8 mouse cellular contexts compared by ENCODE assay signal in genomic region chr17:28133193-28133592, GRCm38 (mm10). TPM values are rescaled to one million over a fixed set of nuclear protein-coding genes. Genes with fewer than 3 reads are reported as not detected.
DNase-seq lines count a peak whose midpoint lies in the region; ATAC-seq and TF ChIP-seq lines count a peak whose summit lies in the region.

No protein-coding gene starts in this region.

- 7% methylated on average over 14 of the region's 14 CpGs for WGBS in forebrain, embryonic 11.5 days
- 5% methylated on average over 14 of the region's 14 CpGs for WGBS in midbrain, embryonic 15.5 days
- 10% methylated on average over 14 of the region's 14 CpGs for WGBS in stomach, postnatal 0 days

- H3K4me2 ChIP-seq in forebrain, embryonic 11.5 days (ENCODE audit: low read depth, low read length, severe bottlenecking) = no peak overlapping the region
- H3K4me2 ChIP-seq in midbrain, embryonic 15.5 days = 0 out of 2 replicates have a peak overlapping the region, but pooled peaks have one; percentile 10
- no peak overlapping the region for H3K4me2 ChIP-seq in stomach, postnatal 0 days (replicated peaks; ENCODE audit: low read depth)

- no peak overlapping the region for H3K4me3 ChIP-seq in forebrain, embryonic 11.5 days (ENCODE audit: low read depth, low read length)
- H3K4me3 ChIP-seq in midbrain, embryonic 15.5 days = no peak overlapping the region
- no peak overlapping the region for H3K4me3 ChIP-seq in stomach, postnatal 0 days (ENCODE audit: low read depth, low read length)

- ATAC-seq in forebrain, embryonic 11.5 days (replicated peaks; ENCODE audit: low FRiP score) = no peak
- ATAC-seq in midbrain, embryonic 15.5 days (replicated peaks) = no peak
- no peak for ATAC-seq in stomach, postnatal 0 days (ENCODE audit: low FRiP score, low TSS enrichment)

- TF ChIP-seq CTCF in stomach, postnatal 0 days (IDR thresholded peaks at IDR 0.05; ENCODE audit: low read depth) = peak; percentile 82

- H3K9me3 ChIP-seq in forebrain, embryonic 11.5 days (ENCODE audit: control insufficient read depth, low read length) = no peaks in the 10 kb centered on the region
- no peaks in the 10 kb centered on the region for H3K9me3 ChIP-seq in midbrain, embryonic 15.5 days
- no peaks in the 10 kb centered on the region for H3K9me3 ChIP-seq in stomach, postnatal 0 days (ENCODE audit: control insufficient read depth, low read length)

- DNase-seq in adrenal gland, adult (ENCODE audit: inconsistent age in 2 of 2, low spot score in 1 of 2) = peak; percentile 52 to 82
- DNase-seq in adrenal gland, adult 8-10 months = no peak
- DNase-seq in adrenal gland, adult 18-20 months (ENCODE audit: low spot score in 2 of 2) = peak; percentile 50 to 67
- peak; percentile 89 for DNase-seq in forebrain, embryonic 11.5 days (ENCODE audit: low spot score)
- peak; percentile 64 for DNase-seq in hindlimb bud, embryonic 11.5 days (ENCODE audit: extremely low spot score, low read depth, low spot score)
- peak; percentile 75 for DNase-seq in left cerebral cortex, postnatal 4 days
- DNase-seq in stomach, postnatal 0 days (ENCODE audit: low spot score) = peak; percentile 63

- H3K27me3 ChIP-seq in forebrain, embryonic 11.5 days (ENCODE audit: control insufficient read depth, insufficient read depth, low read length) = no peaks in the 10 kb centered on the region
- H3K27me3 ChIP-seq in midbrain, embryonic 15.5 days (replicated peaks) = 0 out of 2 replicates have a peak, but pooled peaks cover 4% of the 10 kb centered on the region
- H3K27me3 ChIP-seq in stomach, postnatal 0 days (ENCODE audit: control insufficient read depth, insufficient read depth, low read length) = no peaks in the 10 kb centered on the region

- no peak overlapping the region for H3K27ac ChIP-seq in forebrain, embryonic 11.5 days (ENCODE audit: low read depth, low read length)
- no peak overlapping the region for H3K27ac ChIP-seq in midbrain, embryonic 15.5 days
- no peak overlapping the region for H3K27ac ChIP-seq in stomach, postnatal 0 days (replicated peaks)

- no peak overlapping the region for H3K9ac ChIP-seq in forebrain, embryonic 11.5 days (ENCODE audit: low read length)
- H3K9ac ChIP-seq in midbrain, embryonic 15.5 days = no peak overlapping the region
- no peak overlapping the region for H3K9ac ChIP-seq in stomach, postnatal 0 days (ENCODE audit: low read length)

- TF ChIP-seq EP300 in stomach, postnatal 0 days (optimal IDR thresholded peaks at IDR 0.05) = no peak

- peaks cover 7% of the 10 kb centered on the region; the same call in 1 of the 2 replicates for H3K4me1 ChIP-seq in forebrain, embryonic 11.5 days (replicated peaks; ENCODE audit: control insufficient read depth, insufficient read depth, low read length)
- H3K4me1 ChIP-seq in midbrain, embryonic 15.5 days = peaks cover 6% of the 10 kb centered on the region
- H3K4me1 ChIP-seq in stomach, postnatal 0 days (replicated peaks; ENCODE audit: control insufficient read depth, insufficient read depth) = no peaks in the 10 kb centered on the region

- no peaks in the 10 kb centered on the region for H3K36me3 ChIP-seq in forebrain, embryonic 11.5 days (ENCODE audit: control insufficient read depth, insufficient read depth, low read length)
- H3K36me3 ChIP-seq in midbrain, embryonic 15.5 days (replicated peaks) = no peaks in the 10 kb centered on the region
- no peaks in the 10 kb centered on the region for H3K36me3 ChIP-seq in stomach, postnatal 0 days (ENCODE audit: control insufficient read depth, insufficient read depth, low read length)

- intact Hi-C loops in left cerebral cortex, postnatal 4 days (cut with DNase I) = loop anchor here (10.0 kb wide), 1 partner anchor 48 kb away; the partner anchor contains the start of gene Tcp11

RNA-seq across cellular contexts. Expression of gene Scube3, which starts 8.7 kb away (rescaled TPM):
- total RNA-seq in adrenal gland, adult 8-10 months (2022) = 10 to 100 TPM; 12.1 to 19.7 (median 15.9) TPM
- 1 to 10 TPM; 4.8 to 9.3 TPM for total RNA-seq in adrenal gland, adult 18-20 months (2021)
- polyA plus RNA-seq in forebrain, embryonic 11.5 days (2014; fragmentation: Nextera tagmentation; extraction: Ambion mirVana) = 10.5 and 12.4 TPM in 2 replicates
- 10 to 100 TPM; 15.0 to 15.9 TPM for total RNA-seq in left cerebral cortex, postnatal 4 days (2021)
- 6.0 and 6.4 TPM in 2 replicates for polyA plus RNA-seq in midbrain, embryonic 15.5 days (2015; fragmentation: Nextera tagmentation; extraction: Ambion mirVana)
- polyA plus RNA-seq in stomach, postnatal 0 days (2015; fragmentation: Nextera tagmentation; extraction: Ambion mirVana) = 0.48 and 0.64 TPM in 2 replicates

RNA-seq across cellular contexts. Expression of gene Zfp523, which starts 43.7 kb away (rescaled TPM):
- 10 to 100 TPM; 39.2 to 62.8 (median 49.0) TPM for total RNA-seq in adrenal gland, adult 8-10 months (2022)
- 10 to 100 TPM; 36.1 to 36.5 TPM for total RNA-seq in adrenal gland, adult 18-20 months (2021)
- polyA plus RNA-seq in forebrain, embryonic 11.5 days (2014; fragmentation: Nextera tagmentation; extraction: Ambion mirVana) = 37.8 and 40.2 TPM in 2 replicates
- total RNA-seq in left cerebral cortex, postnatal 4 days (2021) = 10 to 100 TPM; 85.8 to 90.7 TPM
- polyA plus RNA-seq in midbrain, embryonic 15.5 days (2015; fragmentation: Nextera tagmentation; extraction: Ambion mirVana) = 53.4 and 55.0 TPM in 2 replicates
- polyA plus RNA-seq in stomach, postnatal 0 days (2015; fragmentation: Nextera tagmentation; extraction: Ambion mirVana) = 17.2 and 18.1 TPM in 2 replicates

RNA-seq across cellular contexts. Expression of gene Tcp11, which starts 52.8 kb away (rescaled TPM):
- under 1 TPM in 1 of 4 experiments, not detected in 3; 0.46 TPM for total RNA-seq in adrenal gland, adult 8-10 months (2022)
- not detected for total RNA-seq in adrenal gland, adult 18-20 months (2021)
- polyA plus RNA-seq in forebrain, embryonic 11.5 days (2014; fragmentation: Nextera tagmentation; extraction: Ambion mirVana) = 0.39 and 1.0 TPM in 2 replicates
- 1 to 10 TPM; 2.2 to 3.6 TPM for total RNA-seq in left cerebral cortex, postnatal 4 days (2021)
- 1.9 and 2.2 TPM in 2 replicates for polyA plus RNA-seq in midbrain, embryonic 15.5 days (2015; fragmentation: Nextera tagmentation; extraction: Ambion mirVana)
- polyA plus RNA-seq in stomach, postnatal 0 days (2015; fragmentation: Nextera tagmentation; extraction: Ambion mirVana) = 1.1 and 1.7 TPM in 2 replicates
